In the genomic region with DNA sequence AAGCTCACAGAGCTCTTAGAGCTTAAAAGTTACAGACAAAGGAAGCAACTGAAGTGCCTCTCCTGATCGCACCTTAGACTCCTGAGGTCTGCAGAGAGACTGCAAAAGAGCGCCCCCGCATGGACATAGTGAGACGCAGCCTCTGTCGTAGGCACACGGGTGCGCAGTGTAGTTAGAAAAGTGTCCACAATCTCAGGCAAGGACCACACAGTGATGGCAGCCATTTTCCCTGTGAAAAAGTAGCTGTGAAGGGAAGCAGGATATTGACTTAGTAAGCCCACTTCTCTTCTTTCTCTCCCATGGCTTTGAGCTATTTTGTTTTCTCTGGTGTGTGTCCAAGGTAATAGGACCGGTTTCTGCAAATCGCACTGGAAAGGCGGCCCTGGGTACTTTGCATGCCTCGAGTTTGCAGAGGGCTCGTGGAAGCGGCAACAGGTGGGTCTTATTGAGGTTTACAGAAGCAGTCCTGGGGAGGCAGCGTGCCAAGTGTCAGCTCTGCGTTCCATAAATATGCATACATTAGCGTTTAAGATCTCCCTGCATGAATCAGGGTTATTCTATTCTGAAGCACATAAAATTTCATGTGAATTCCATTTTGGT, we compare ENCODE assay signal across 10 mouse cellular contexts.
DNase-seq lines count a peak whose midpoint lies in the region; ATAC-seq and TF ChIP-seq lines count a peak whose summit lies in the region.
"Had no signal": no experiment of that assay in that cellular context is flagged by ENCODE, and none has a peak within 500 bp of the region (broad histone marks: within the 10 kb centered on the region; RNA-seq: fewer than 3 reads in every experiment).

No protein-coding gene starts in this region.

- no peaks in the 10 kb centered on the region for H3K4me1 ChIP-seq in limb, embryonic 11.5 days (ENCODE audit: control insufficient read depth, insufficient read depth, low read length)
- H3K4me1 ChIP-seq in stomach, postnatal 0 days (replicated peaks; ENCODE audit: control insufficient read depth, insufficient read depth) = no peaks in the 10 kb centered on the region

- H3K4me3 ChIP-seq in left cerebral cortex, adult 2 months = no peak overlapping the region
- no peak overlapping the region for H3K4me3 ChIP-seq in limb, embryonic 11.5 days (ENCODE audit: low read depth, low read length)
- H3K4me3 ChIP-seq in stomach, postnatal 0 days (ENCODE audit: low read depth, low read length) = no peak overlapping the region
- H3K4me3 ChIP-seq: erythroblast, embryonic 14.5 days; myocyte had no signal

- no peak overlapping the region for H3K4me2 ChIP-seq in limb, embryonic 11.5 days (ENCODE audit: low read depth, severe bottlenecking)
- H3K4me2 ChIP-seq in stomach, postnatal 0 days (replicated peaks; ENCODE audit: low read depth) = no peak overlapping the region

- 42% methylated on average over 16 of the region's 16 CpGs for WGBS in limb, embryonic 11.5 days
- 16% methylated on average over 16 of the region's 16 CpGs for WGBS in stomach, postnatal 0 days

- H3K9me3 ChIP-seq in limb, embryonic 11.5 days (ENCODE audit: control insufficient read depth, low read length) = no peaks in the 10 kb centered on the region
- H3K9me3 ChIP-seq in stomach, postnatal 0 days (ENCODE audit: control insufficient read depth, low read length) = no peaks in the 10 kb centered on the region

- no peak for TF ChIP-seq EP300 in stomach, postnatal 0 days (optimal IDR thresholded peaks at IDR 0.05)

- peak; percentile 23 to 69 for DNase-seq in adrenal gland, adult (ENCODE audit: inconsistent age in 2 of 2, low spot score in 1 of 2)
- no peak for DNase-seq in adrenal gland, postnatal 4 days (ENCODE audit: low spot score in 2 of 2)
- DNase-seq in left cerebral cortex, adult 2 months (ENCODE audit: extremely low spot score in 1 of 2, low spot score in 2 of 2) = peak in 1 of 2 experiments; percentile 14
- DNase-seq in left cerebral cortex, postnatal 25 days (ENCODE audit: low spot score in 2 of 2) = no peak
- DNase-seq in embryo, embryonic 9.5 days (ENCODE audit: extremely low spot score) = peak; percentile 58
- peak; percentile 69 for DNase-seq in limb, embryonic 11.5 days (ENCODE audit: low spot score)
- peak; percentile 25 for DNase-seq in stomach, postnatal 0 days (ENCODE audit: low spot score)
- DNase-seq in right cerebral cortex, postnatal 4 days = no peak

- H3K27me3 ChIP-seq in limb, embryonic 11.5 days (ENCODE audit: control insufficient read depth, insufficient read depth, low read length) = no peaks in the 10 kb centered on the region
- no peaks in the 10 kb centered on the region for H3K27me3 ChIP-seq in stomach, postnatal 0 days (ENCODE audit: control insufficient read depth, insufficient read depth, low read length)

- no peak for ATAC-seq in limb, embryonic 11.5 days (ENCODE audit: insufficient number of reproducible peaks, low FRiP score, low TSS enrichment, low read depth)
- no peak for ATAC-seq in stomach, postnatal 0 days (ENCODE audit: low FRiP score, low TSS enrichment)

- H3K27ac ChIP-seq in left cerebral cortex, adult 2 months = no peak overlapping the region
- H3K27ac ChIP-seq in limb, embryonic 11.5 days (replicated peaks; ENCODE audit: low read depth, low read length) = no peak overlapping the region
- no peak overlapping the region for H3K27ac ChIP-seq in stomach, postnatal 0 days (replicated peaks)

- H3K9ac ChIP-seq in limb, embryonic 11.5 days (ENCODE audit: low read length) = no peak overlapping the region
- no peak overlapping the region for H3K9ac ChIP-seq in stomach, postnatal 0 days (ENCODE audit: low read length)

- no peaks in the 10 kb centered on the region for H3K36me3 ChIP-seq in limb, embryonic 11.5 days (ENCODE audit: control insufficient read depth, insufficient read depth, low read length)
- no peaks in the 10 kb centered on the region for H3K36me3 ChIP-seq in stomach, postnatal 0 days (ENCODE audit: control insufficient read depth, insufficient read depth, low read length)

- peak; percentile 25 for TF ChIP-seq CTCF in left cerebral cortex, adult 2 months (IDR thresholded peaks at IDR 0.05)
- TF ChIP-seq CTCF in stomach, postnatal 0 days (IDR thresholded peaks at IDR 0.05; ENCODE audit: low read depth) = peak; percentile 66

- intact Hi-C loops in left cerebral cortex, adult 2 months (cut with DNase I) = no loop called here
- intact Hi-C loops in left cerebral cortex, postnatal 25 days (cut with DNase I) = no loop called here

Comparison
In these comparisons a context has a peak if more than half of its experiments do, and no peak if none do; other contexts are left out.
1. DNase-seq: peak in adrenal gland, adult (2 of 2), embryo, embryonic 9.5 days (single experiment), limb, embryonic 11.5 days (single experiment) and stomach, postnatal 0 days (single experiment); none in adrenal gland, postnatal 4 days (0 of 2), left cerebral cortex, postnatal 25 days (0 of 2) and right cerebral cortex, postnatal 4 days (single experiment).